Mouse (Mus musculus): Measurements from ENCODE around the gene Epb41. TPM values are rescaled to one million over a fixed set of nuclear protein-coding genes. Genes with fewer than 3 reads are reported as not detected.

Gene Epb41
- polyA plus RNA-seq, 1 experiment from 2014 or later, result 69.9 TPM

- no peaks in the 10 kb centered on the region for H3K36me3 ChIP-seq (ENCODE audit: control insufficient read depth, insufficient read depth, low read length)
- peaks cover 34% of the 10 kb centered on the region for H3K27me3 ChIP-seq (replicated peaks; ENCODE audit: control insufficient read depth, insufficient read depth, low read length)
- no peak overlapping the region for H3K9ac ChIP-seq (ENCODE audit: low read length)
- H3K4me3 ChIP-seq (ENCODE audit: low read depth, low read length), result no peak overlapping the region
- ATAC-seq (no peak), DNase-seq (ENCODE audit: low spot score) (no peak)
- H3K27ac ChIP-seq (ENCODE audit: low read depth, low read length), result no peak overlapping the region
- WGBS, result 63% methylated on average over 3 of the region's 5 CpGs
- peaks cover 8% of the 10 kb centered on the region for H3K4me1 ChIP-seq (ENCODE audit: control insufficient read depth, insufficient read depth, low read length)
- H3K4me2 ChIP-seq (ENCODE audit: low read length), result no peak overlapping the region
- H3K9me3 ChIP-seq (replicated peaks; ENCODE audit: control insufficient read depth, low read length), result no peaks in the 10 kb centered on the region
Observed at GRCm38 (mm10) chr4:131911521-131911920, 163.6 kb downstream of the Epb41 start.

- DNase-seq (ENCODE audit: low spot score) (peak; percentile 38), ATAC-seq (no peak)
- Histone ChIP-seq H3K4me1 (ENCODE audit: control insufficient read depth, insufficient read depth, low read length) (peaks cover 6% of the 10 kb centered on the region), H3K27me3 (replicated peaks; ENCODE audit: control insufficient read depth, insufficient read depth, low read length) (peaks cover 23% of the 10 kb centered on the region), H3K36me3 (ENCODE audit: control insufficient read depth, insufficient read depth, low read length) (peaks cover 5% of the 10 kb centered on the region; the same call in 1 of the 2 replicates), H3K4me2 (ENCODE audit: low read length) (no peak overlapping the region), H3K9ac (ENCODE audit: low read length) (no peak overlapping the region), H3K9me3 (replicated peaks; ENCODE audit: control insufficient read depth, low read length) (no peaks in the 10 kb centered on the region), H3K27ac (ENCODE audit: low read depth, low read length) (no peak overlapping the region), H3K4me3 (ENCODE audit: low read depth, low read length) (no peak overlapping the region)
- 22% methylated on average over 19 of the region's 21 CpGs for WGBS
Observed at GRCm38 (mm10) chr4:131910237-131910994, 164.7 kb downstream of the Epb41 start.

GRCm38 (mm10) chr4:131907912-131908311 lies 167.2 kb downstream of the Epb41 start:
- no peak overlapping the region for H3K27ac ChIP-seq (ENCODE audit: low read depth, low read length)
- H3K36me3 ChIP-seq (ENCODE audit: control insufficient read depth, insufficient read depth, low read length), result peaks cover 16% of the 10 kb centered on the region
- 98% methylated on average over 3 of the region's 3 CpGs for WGBS
- no peak overlapping the region for H3K9ac ChIP-seq (ENCODE audit: low read length)
- ATAC-seq, result no peak
- no peak overlapping the region for H3K4me2 ChIP-seq (ENCODE audit: low read length)
- H3K4me1 ChIP-seq (ENCODE audit: control insufficient read depth, insufficient read depth, low read length), result peaks cover 3% of the 10 kb centered on the region
- no peak overlapping the region for H3K4me3 ChIP-seq (ENCODE audit: low read depth, low read length)
- H3K9me3 ChIP-seq (replicated peaks; ENCODE audit: control insufficient read depth, low read length), result no peaks in the 10 kb centered on the region
- no peak for DNase-seq (ENCODE audit: low spot score)
- peaks cover 7% of the 10 kb centered on the region for H3K27me3 ChIP-seq (replicated peaks; ENCODE audit: control insufficient read depth, insufficient read depth, low read length)

GRCm38 (mm10) chr4:131906423-131906822 lies 168.7 kb downstream of the Epb41 start:
- no peak overlapping the region for H3K27ac ChIP-seq (ENCODE audit: low read depth, low read length)
- no peak overlapping the region for H3K4me3 ChIP-seq (ENCODE audit: low read depth, low read length)
- DNase-seq (ENCODE audit: low spot score) (no peak), ATAC-seq (no peak)
- H3K27me3 ChIP-seq (replicated peaks; ENCODE audit: control insufficient read depth, insufficient read depth, low read length), result no peaks in the 10 kb centered on the region
- H3K36me3 ChIP-seq (ENCODE audit: control insufficient read depth, insufficient read depth, low read length), result peaks cover 30% of the 10 kb centered on the region
- 65% methylated on average over 6 of the region's 6 CpGs for WGBS
- H3K4me1 ChIP-seq (ENCODE audit: control insufficient read depth, insufficient read depth, low read length), result peaks cover 3% of the 10 kb centered on the region
- no peak overlapping the region for H3K9ac ChIP-seq (ENCODE audit: low read length)
- H3K4me2 ChIP-seq (ENCODE audit: low read length), result no peak overlapping the region
- no peaks in the 10 kb centered on the region for H3K9me3 ChIP-seq (replicated peaks; ENCODE audit: control insufficient read depth, low read length)

- no peak overlapping the region for H3K4me3 ChIP-seq (ENCODE audit: low read depth, low read length)
- H3K4me1 ChIP-seq (ENCODE audit: control insufficient read depth, insufficient read depth, low read length), result no peaks in the 10 kb centered on the region
- no peaks in the 10 kb centered on the region for H3K27me3 ChIP-seq (replicated peaks; ENCODE audit: control insufficient read depth, insufficient read depth, low read length)
- WGBS, result 54% methylated on average over 8 of the region's 8 CpGs
- no peaks in the 10 kb centered on the region for H3K9me3 ChIP-seq (replicated peaks; ENCODE audit: control insufficient read depth, low read length)
- H3K4me2 ChIP-seq (ENCODE audit: low read length), result no peak overlapping the region
- no peak for ATAC-seq
- peak; percentile 63 for DNase-seq (ENCODE audit: low spot score)
- no peak overlapping the region for H3K27ac ChIP-seq (ENCODE audit: low read depth, low read length)
- no peak overlapping the region for H3K9ac ChIP-seq (ENCODE audit: low read length)
- H3K36me3 ChIP-seq (ENCODE audit: control insufficient read depth, insufficient read depth, low read length), result peaks cover 50% of the 10 kb centered on the region
Observed at GRCm38 (mm10) chr4:131904478-131904877, 170.6 kb downstream of the Epb41 start.

- Histone ChIP-seq H3K27ac (ENCODE audit: low read depth, low read length) (no peak overlapping the region), H3K9me3 (replicated peaks; ENCODE audit: control insufficient read depth, low read length) (no peaks in the 10 kb centered on the region), H3K4me3 (ENCODE audit: low read depth, low read length) (no peak overlapping the region), H3K4me2 (ENCODE audit: low read length) (no peak overlapping the region), H3K4me1 (ENCODE audit: control insufficient read depth, insufficient read depth, low read length) (no peaks in the 10 kb centered on the region), H3K9ac (ENCODE audit: low read length) (no peak overlapping the region), H3K27me3 (replicated peaks; ENCODE audit: control insufficient read depth, insufficient read depth, low read length) (no peaks in the 10 kb centered on the region), H3K36me3 (ENCODE audit: control insufficient read depth, insufficient read depth, low read length) (peaks cover 75% of the 10 kb centered on the region)
- 91% methylated on average over 15 of the region's 15 CpGs for WGBS
- DNase-seq (ENCODE audit: low spot score) (no peak), ATAC-seq (no peak)
Observed at GRCm38 (mm10) chr4:131901090-131901489, 174.0 kb downstream of the Epb41 start.

GRCm38 (mm10) chr4:131899180-131899554 lies 176.0 kb downstream of the Epb41 start:
- H3K9me3 ChIP-seq (replicated peaks; ENCODE audit: control insufficient read depth, low read length), result no peaks in the 10 kb centered on the region
- peaks cover 72% of the 10 kb centered on the region for H3K36me3 ChIP-seq (ENCODE audit: control insufficient read depth, insufficient read depth, low read length)
- ATAC-seq (no peak), DNase-seq (ENCODE audit: low spot score) (no peak)
- no peak overlapping the region for H3K27ac ChIP-seq (ENCODE audit: low read depth, low read length)
- H3K4me1 ChIP-seq (ENCODE audit: control insufficient read depth, insufficient read depth, low read length), result no peaks in the 10 kb centered on the region
- no peak overlapping the region for H3K4me3 ChIP-seq (ENCODE audit: low read depth, low read length)
- no peaks in the 10 kb centered on the region for H3K27me3 ChIP-seq (replicated peaks; ENCODE audit: control insufficient read depth, insufficient read depth, low read length)
- 72% methylated on average over 6 of the region's 6 CpGs for WGBS
- H3K9ac ChIP-seq (ENCODE audit: low read length), result no peak overlapping the region
- no peak overlapping the region for H3K4me2 ChIP-seq (ENCODE audit: low read length)

- H3K4me3 ChIP-seq (ENCODE audit: low read depth, low read length), result no peak overlapping the region
- peaks cover 76% of the 10 kb centered on the region for H3K36me3 ChIP-seq (ENCODE audit: control insufficient read depth, insufficient read depth, low read length)
- no peak overlapping the region for H3K4me2 ChIP-seq (ENCODE audit: low read length)
- H3K27me3 ChIP-seq (replicated peaks; ENCODE audit: control insufficient read depth, insufficient read depth, low read length), result no peaks in the 10 kb centered on the region
- DNase-seq (ENCODE audit: low spot score) (no peak), ATAC-seq (no peak)
- no peak overlapping the region for H3K9ac ChIP-seq (ENCODE audit: low read length)
- 92% methylated on average over 12 of the region's 12 CpGs for WGBS
- H3K9me3 ChIP-seq (replicated peaks; ENCODE audit: control insufficient read depth, low read length), result no peaks in the 10 kb centered on the region
- no peak overlapping the region for H3K27ac ChIP-seq (ENCODE audit: low read depth, low read length)
- H3K4me1 ChIP-seq (ENCODE audit: control insufficient read depth, insufficient read depth, low read length), result no peaks in the 10 kb centered on the region
Observed at GRCm38 (mm10) chr4:131898503-131899179, 176.5 kb downstream of the Epb41 start.

- Histone ChIP-seq H3K4me3 (ENCODE audit: low read depth, low read length) (no peak overlapping the region), H3K9ac (ENCODE audit: low read length) (no peak overlapping the region), H3K27me3 (replicated peaks; ENCODE audit: control insufficient read depth, insufficient read depth, low read length) (no peaks in the 10 kb centered on the region), H3K4me1 (ENCODE audit: control insufficient read depth, insufficient read depth, low read length) (no peaks in the 10 kb centered on the region), H3K9me3 (replicated peaks; ENCODE audit: control insufficient read depth, low read length) (no peaks in the 10 kb centered on the region), H3K36me3 (ENCODE audit: control insufficient read depth, insufficient read depth, low read length) (peaks cover 84% of the 10 kb centered on the region), H3K27ac (ENCODE audit: low read depth, low read length) (no peak overlapping the region), H3K4me2 (ENCODE audit: low read length) (no peak overlapping the region)
- no peak for DNase-seq (ENCODE audit: low spot score)
- ATAC-seq, result no peak
- WGBS, result 97% methylated on average over 8 of the region's 8 CpGs
Observed at GRCm38 (mm10) chr4:131897787-131898186, 177.3 kb downstream of the Epb41 start.
